Mouse (Mus musculus) regulatory T cell (primary cell): ENCODE results near the gene Tubg1.

Experiments
- in situ Hi-C: fragments of 300-600 bp; cut with MboI, MseI; formaldehyde crosslinking; loops from one replicate; pipeline ENCODE4 v1.15.1; 2025; ENCODE audit warnings: high pct_unique_total_duplicates

Gene Tubg1

GRCm38 (mm10) chr11:101164677-101165580 lies 45.2 kb downstream of the Tubg1 start:
- in situ Hi-C loops = loop anchor here (5.0 kb wide), 1 partner anchor 43 kb away; no protein-coding TSS in a partner anchor

GRCm38 (mm10) chr11:101166357-101166756 lies 46.6 kb downstream of the Tubg1 start:
- in situ Hi-C loops = no loop called here

- in situ Hi-C loops = no loop called here
Observed at GRCm38 (mm10) chr11:101167211-101167962, 47.6 kb downstream of the Tubg1 start.

- in situ Hi-C loops = no loop called here
Observed at GRCm38 (mm10) chr11:101167963-101168300, 48.2 kb downstream of the Tubg1 start.

- in situ Hi-C loops = no loop called here
Observed at GRCm38 (mm10) chr11:101168301-101168980, 48.7 kb downstream of the Tubg1 start.

GRCm38 (mm10) chr11:101169301-101170107 lies 49.8 kb downstream of the Tubg1 start:
- in situ Hi-C loops = no loop called here

- in situ Hi-C loops = no loop called here
Observed at GRCm38 (mm10) chr11:101170354-101170810, 50.6 kb downstream of the Tubg1 start, which contains the start of gene Cntnap1. Gene Cntnap1 (plus strand): TSS chr11:101170523.

GRCm38 (mm10) chr11:101170811-101171610 lies 51.3 kb downstream of the Tubg1 start, which contains the start of gene Plekhh3:
Gene Plekhh3 (minus strand): TSS chr11:101171351.
- in situ Hi-C loops = no loop called here

GRCm38 (mm10) chr11:101171721-101172433 lies 52.1 kb downstream of the Tubg1 start:
- in situ Hi-C loops = no loop called here

GRCm38 (mm10) chr11:101172434-101172815 lies 52.7 kb downstream of the Tubg1 start:
- in situ Hi-C loops = no loop called here

- in situ Hi-C loops = no loop called here
Observed at GRCm38 (mm10) chr11:101173112-101173511, 53.4 kb downstream of the Tubg1 start.

GRCm38 (mm10) chr11:101173631-101174388 lies 54.1 kb downstream of the Tubg1 start:
- in situ Hi-C loops = no loop called here

- in situ Hi-C loops = no loop called here
Observed at GRCm38 (mm10) chr11:101174389-101174745, 54.6 kb downstream of the Tubg1 start.

GRCm38 (mm10) chr11:101174851-101175628 lies 55.3 kb downstream of the Tubg1 start, which contains the start of gene Ccr10:
Gene Ccr10 (minus strand): TSS chr11:101175443.
- in situ Hi-C loops = no loop called here

GRCm38 (mm10) chr11:101175636-101176116 lies 55.9 kb downstream of the Tubg1 start:
- in situ Hi-C loops = no loop called here
